Mouse (Mus musculus): ENCODE data around the gene Atp2b1.

- TF ChIP-seq MAX (IDR thresholded peaks at IDR 0.05; ENCODE audit: low read depth) (no peak), USF1 (IDR thresholded peaks at IDR 0.05; ENCODE audit: low read depth) (no peak), CEBPB (IDR thresholded peaks at IDR 0.05; ENCODE audit: insufficient read depth, poor library complexity, severe bottlenecking) (no peak), POLR2A (IDR thresholded peaks at IDR 0.05; ENCODE audit: insufficient read length, low read depth) (no peak)
Measured at GRCm38 (mm10) chr10:98956124-98956523, 41.9 kb downstream of the Atp2b1 start.
